Mouse (Mus musculus): Measurements from ENCODE around the gene Nes. TPM values are rescaled to one million over a fixed set of nuclear protein-coding genes. Genes with fewer than 3 reads are reported as not detected.
A peak's percentile ranks its signal among the peaks of the same experiment; 100 is the strongest.

The Nes gene
- polyA plus RNA-seq, 1 experiment from 2014 or later: 76.3 TPM

GRCm38 (mm10) chr3:88000816-88001595, 30.1 kb downstream of the Nes start:
- WGBS: 12% methylated on average over 11 of the region's 11 CpGs
- H3K4me2 ChIP-seq: peak overlapping the region; percentile 80
- H3K9me3 ChIP-seq (replicated peaks): 0 out of 2 replicates have a peak, but pooled peaks cover under 1% of the 10 kb centered on the region
- H3K4me3 ChIP-seq: peak overlapping the region; percentile 48
- H3K27ac ChIP-seq: peak overlapping the region; percentile 4; the same call in 1 of the 2 replicates
- no peak overlapping the region for H3K9ac ChIP-seq
- ATAC-seq: no peak
- peaks cover 55% of the 10 kb centered on the region for H3K4me1 ChIP-seq
- no peaks in the 10 kb centered on the region for H3K36me3 ChIP-seq (ENCODE audit: poor library complexity, severe bottlenecking)
- peaks cover 91% of the 10 kb centered on the region for H3K27me3 ChIP-seq

GRCm38 (mm10) chr3:88002291-88002976, 31.6 kb downstream of the Nes start:
- Histone ChIP-seq H3K27ac (no peak overlapping the region; the same call in 1 of the 2 replicates), H3K27me3 (peaks cover 77% of the 10 kb centered on the region), H3K4me1 (peaks cover 44% of the 10 kb centered on the region), H3K36me3 (ENCODE audit: poor library complexity, severe bottlenecking) (no peaks in the 10 kb centered on the region), H3K4me2 (peak overlapping the region; percentile 23), H3K9me3 (replicated peaks) (0 out of 2 replicates have a peak, but pooled peaks cover 4% of the 10 kb centered on the region), H3K4me3 (no peak overlapping the region), H3K9ac (no peak overlapping the region)
- peak; percentile 50; the same call in 1 of the 2 replicates for ATAC-seq
- WGBS: 4% methylated on average over 17 of the region's 17 CpGs

- 80% methylated on average over 18 of the region's 18 CpGs for WGBS
- no peak overlapping the region for H3K4me3 ChIP-seq
- H3K9me3 ChIP-seq (replicated peaks): 0 out of 2 replicates have a peak, but pooled peaks cover 4% of the 10 kb centered on the region
- H3K27me3 ChIP-seq: peaks cover 48% of the 10 kb centered on the region
- no peaks in the 10 kb centered on the region for H3K36me3 ChIP-seq (ENCODE audit: poor library complexity, severe bottlenecking)
- H3K9ac ChIP-seq: no peak overlapping the region
- no peak overlapping the region for H3K27ac ChIP-seq
- no peak for ATAC-seq
- H3K4me2 ChIP-seq: no peak overlapping the region
- peaks cover 18% of the 10 kb centered on the region; the same call in 1 of the 2 replicates for H3K4me1 ChIP-seq
Observed at GRCm38 (mm10) chr3:88005822-88006786, 35.2 kb downstream of the Nes start.

- Histone ChIP-seq H3K36me3 (ENCODE audit: poor library complexity, severe bottlenecking) (no peaks in the 10 kb centered on the region), H3K9me3 (replicated peaks) (0 out of 2 replicates have a peak, but pooled peaks cover 4% of the 10 kb centered on the region), H3K4me1 (no peaks in the 10 kb centered on the region), H3K4me3 (no peak overlapping the region), H3K9ac (no peak overlapping the region), H3K27ac (no peak overlapping the region), H3K27me3 (peaks cover 13% of the 10 kb centered on the region), H3K4me2 (no peak overlapping the region)
- 9% methylated on average over 6 of the region's 6 CpGs for WGBS
- ATAC-seq: no peak
Observed at GRCm38 (mm10) chr3:88010634-88011265, 39.9 kb downstream of the Nes start.

- peaks cover 83% of the 10 kb centered on the region for H3K27me3 ChIP-seq
- peak overlapping the region; percentile 56 for H3K4me3 ChIP-seq
- WGBS: 1% methylated on average over 65 of the region's 66 CpGs
Observed at GRCm38 (mm10) chr3:88022322-88023191, 51.7 kb downstream of the Nes start.

GRCm38 (mm10) chr3:88023192-88024074, 52.6 kb downstream of the Nes start:
- Histone ChIP-seq H3K27me3 (peaks cover 79% of the 10 kb centered on the region), H3K9ac (peak overlapping the region; percentile 63), H3K9me3 (replicated peaks) (peaks cover 6% of the 10 kb centered on the region), H3K4me3 (peak overlapping the region; percentile 56), H3K4me1 (peaks cover 22% of the 10 kb centered on the region), H3K4me2 (peak overlapping the region; percentile 98), H3K36me3 (ENCODE audit: poor library complexity, severe bottlenecking) (no peaks in the 10 kb centered on the region), H3K27ac (no peak overlapping the region)
- ATAC-seq: peak; percentile 80
- WGBS: under 1% methylated on average over 72 of the region's 81 CpGs

More at GRCm38 (mm10) chr3:88022322-88023191, 51.7 kb downstream of the Nes start:
- no peak overlapping the region for H3K27ac ChIP-seq
- H3K4me1 ChIP-seq: peaks cover 22% of the 10 kb centered on the region
- no peaks in the 10 kb centered on the region for H3K9me3 ChIP-seq (replicated peaks)
- H3K9ac ChIP-seq: peak overlapping the region; percentile 63
- H3K4me2 ChIP-seq: peak overlapping the region; percentile 98
- peak; percentile 83 for ATAC-seq
- no peaks in the 10 kb centered on the region for H3K36me3 ChIP-seq (ENCODE audit: poor library complexity, severe bottlenecking)

- no peak for ATAC-seq
- peaks cover 8% of the 10 kb centered on the region for H3K9me3 ChIP-seq (replicated peaks)
- no peak overlapping the region for H3K27ac ChIP-seq
- no peak overlapping the region for H3K4me2 ChIP-seq
- WGBS: 60% methylated on average over 7 of the region's 7 CpGs
- no peaks in the 10 kb centered on the region for H3K36me3 ChIP-seq (ENCODE audit: poor library complexity, severe bottlenecking)
- H3K4me3 ChIP-seq: no peak overlapping the region
- H3K4me1 ChIP-seq: peaks cover 22% of the 10 kb centered on the region
- H3K9ac ChIP-seq: no peak overlapping the region
- peaks cover 77% of the 10 kb centered on the region for H3K27me3 ChIP-seq
Observed at GRCm38 (mm10) chr3:88026823-88027222, 55.9 kb downstream of the Nes start.

- no peak for ATAC-seq
- Histone ChIP-seq H3K36me3 (ENCODE audit: poor library complexity, severe bottlenecking) (no peaks in the 10 kb centered on the region), H3K9ac (no peak within 1 kb of the TSS), H3K9me3 (replicated peaks) (peaks cover 8% of the 10 kb centered on the region), H3K4me2 (no peak within 1 kb of the TSS), H3K27ac (no peak within 1 kb of the TSS), H3K27me3 (peaks cover 76% of the 10 kb centered on the region), H3K4me1 (peaks cover 17% of the 10 kb centered on the region), H3K4me3 (no peak within 1 kb of the TSS)
- WGBS: 49% methylated on average over 5 of the region's 5 CpGs
Observed at GRCm38 (mm10) chr3:88027434-88028186, 56.7 kb downstream of the Nes start, which contains the start of gene Hapln2. Gene Hapln2 (minus strand): TSS chr3:88027583.
